Mouse (Mus musculus): Measurements from ENCODE around the gene Rack1.
"Not testable (repeated sequence)": the region's sequence is repeated elsewhere in the genome, so short reads cannot be mapped to it uniquely, and the experiment has no call there.

The Rack1 gene

DNA sequence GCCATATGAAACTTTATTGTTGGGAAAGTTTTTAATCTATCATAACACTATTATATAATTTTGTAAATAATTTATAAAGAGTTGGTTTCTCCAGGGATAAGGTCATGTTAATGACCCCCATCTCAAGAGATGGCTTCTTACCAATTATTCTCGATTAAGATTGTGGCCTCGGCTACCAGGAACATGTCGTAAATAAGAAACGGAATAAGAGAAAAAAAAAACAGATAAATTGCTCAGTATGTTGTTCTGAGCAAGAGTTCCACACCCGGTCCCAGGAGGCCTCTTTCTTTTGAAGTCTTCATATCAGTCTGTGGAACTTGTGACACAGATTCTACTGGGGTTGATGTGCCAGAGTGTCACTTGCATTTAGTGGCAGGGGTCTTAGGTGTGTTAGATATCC lies 41.1 kb downstream of the Rack1 start:
- DNase-seq (ENCODE audit: low spot score) = no peak

DNA sequence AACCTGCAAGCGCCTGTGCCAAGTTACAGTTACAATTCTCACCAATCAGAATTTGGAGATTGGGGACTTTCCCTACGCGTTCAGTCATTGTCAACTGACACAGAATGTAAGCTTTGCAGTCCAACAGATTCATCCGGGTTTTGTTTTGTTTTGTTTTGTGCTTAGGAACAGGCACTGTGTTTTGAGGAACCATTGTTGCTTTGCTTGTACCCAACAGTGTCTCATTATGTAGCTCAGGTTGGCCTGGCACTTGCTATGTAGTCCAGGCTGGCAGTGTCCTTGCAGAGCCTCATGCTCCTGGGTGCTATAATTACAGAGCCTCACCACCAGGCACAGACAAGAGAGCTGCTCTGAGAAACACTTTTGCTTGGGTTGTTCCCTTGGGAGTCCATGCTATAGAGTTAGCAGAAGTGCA lies 42.3 kb downstream of the Rack1 start:
- DNase-seq (ENCODE audit: low spot score) = no peak

DNA sequence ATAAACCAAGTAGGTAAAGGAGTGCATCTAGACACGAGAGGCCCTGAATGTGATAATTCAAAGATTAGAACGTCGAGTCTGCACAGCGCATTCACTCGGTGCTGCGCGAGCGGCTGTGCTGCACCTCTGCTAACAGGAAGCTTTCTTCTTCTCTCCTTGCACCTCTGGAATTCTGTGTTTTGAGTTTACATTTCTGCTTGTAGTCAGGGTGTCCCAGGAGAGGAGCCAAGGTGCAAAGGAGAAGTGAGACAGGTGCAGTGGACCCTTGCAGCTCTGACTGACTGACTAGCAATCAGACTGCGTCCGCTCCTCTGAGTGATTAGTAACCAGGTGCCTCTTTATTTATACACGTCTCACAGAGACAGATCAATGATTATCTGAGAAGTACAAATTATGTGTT lies 43.1 kb downstream of the Rack1 start:
- no peak for DNase-seq (ENCODE audit: low spot score)

DNA sequence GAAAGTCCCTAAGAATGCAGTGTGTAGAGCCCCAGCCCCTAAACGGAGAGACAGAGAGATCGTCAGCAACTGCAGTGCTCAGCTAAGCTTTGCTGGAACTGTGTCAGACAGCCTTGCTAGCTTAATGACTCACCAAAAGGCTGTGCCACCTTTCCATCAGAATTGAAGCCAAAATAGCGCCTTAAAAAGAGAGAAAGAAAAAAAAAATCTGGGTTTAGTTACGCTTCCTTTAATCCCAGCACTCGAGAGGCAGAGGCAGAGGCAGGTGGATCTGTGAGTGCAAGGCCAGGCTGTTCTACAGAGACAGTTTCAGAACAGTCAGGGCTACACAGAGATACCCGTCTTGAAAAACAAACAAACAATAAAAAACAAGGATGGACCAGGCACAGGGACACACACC lies 44.2 kb downstream of the Rack1 start:
- DNase-seq (ENCODE audit: low spot score) = no peak

DNA sequence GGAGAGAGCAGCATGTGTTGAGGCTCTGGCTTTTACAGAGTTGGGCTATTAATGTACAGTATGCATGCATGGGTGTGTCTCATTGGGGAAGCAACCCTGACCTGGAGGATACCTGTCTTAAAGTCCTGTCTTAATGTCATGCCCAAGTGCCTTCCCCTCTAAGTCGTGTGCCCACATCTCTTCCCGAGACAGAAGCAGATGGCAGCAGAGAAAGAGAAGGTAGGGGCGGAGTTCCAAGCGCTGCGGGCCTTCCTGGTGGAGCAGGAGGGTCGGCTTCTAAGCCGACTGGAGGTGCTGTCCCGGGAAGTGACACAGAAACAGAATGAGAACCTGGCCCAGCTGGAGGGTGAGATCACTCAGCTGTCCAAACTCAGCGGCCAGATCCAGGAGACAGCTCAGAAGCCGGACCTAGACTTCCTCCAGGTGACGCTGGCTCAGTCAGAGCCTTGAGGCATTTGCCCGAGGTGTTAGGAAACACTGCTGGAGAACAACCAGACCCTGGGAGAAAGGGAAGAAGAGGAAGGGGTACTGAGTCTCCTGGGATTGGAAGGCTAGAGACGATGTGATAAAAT lies 45.2 kb downstream of the Rack1 start:
- no peak for DNase-seq (ENCODE audit: low spot score)

DNA sequence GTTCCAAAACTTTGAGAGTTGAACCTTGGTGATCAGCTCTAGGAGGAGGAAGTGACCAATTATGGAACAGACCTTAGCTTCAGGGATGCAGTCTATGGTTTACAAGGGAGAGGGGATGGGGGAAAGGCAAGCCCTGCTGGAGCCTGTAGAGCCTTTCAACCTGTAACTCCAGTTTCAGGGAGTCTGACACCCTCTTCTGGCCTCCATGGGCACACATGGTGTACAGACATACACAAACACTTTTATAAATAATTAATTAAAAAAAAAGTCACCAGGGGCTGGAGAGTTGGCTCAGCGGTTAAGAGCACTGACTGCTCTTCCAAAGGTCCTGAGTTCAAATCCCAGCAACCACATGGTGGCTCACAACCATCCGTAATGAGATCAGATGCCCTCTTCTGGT lies 46.2 kb downstream of the Rack1 start:
- not testable (repeated sequence) for DNase-seq (ENCODE audit: low spot score)

DNA sequence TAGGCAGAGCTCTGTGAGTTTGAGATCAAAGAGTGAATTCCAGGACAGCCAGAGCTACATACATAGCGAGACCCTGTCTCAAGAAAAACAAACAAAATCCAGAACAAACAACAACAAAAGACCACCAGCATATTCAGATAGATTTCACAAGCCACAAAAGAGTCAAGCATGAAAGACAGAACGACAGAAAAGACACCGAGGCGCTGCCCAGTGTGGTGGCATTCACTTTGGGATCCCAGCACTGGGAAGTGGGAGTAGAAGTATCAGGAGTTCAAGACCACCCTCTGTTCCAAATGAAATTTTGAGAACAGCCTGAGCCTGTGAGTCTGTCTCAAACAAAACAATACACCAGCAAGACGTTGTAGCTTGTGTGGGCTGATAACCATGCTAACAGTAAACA lies 46.7 kb downstream of the Rack1 start:
- no peak for DNase-seq (ENCODE audit: low spot score)

DNA sequence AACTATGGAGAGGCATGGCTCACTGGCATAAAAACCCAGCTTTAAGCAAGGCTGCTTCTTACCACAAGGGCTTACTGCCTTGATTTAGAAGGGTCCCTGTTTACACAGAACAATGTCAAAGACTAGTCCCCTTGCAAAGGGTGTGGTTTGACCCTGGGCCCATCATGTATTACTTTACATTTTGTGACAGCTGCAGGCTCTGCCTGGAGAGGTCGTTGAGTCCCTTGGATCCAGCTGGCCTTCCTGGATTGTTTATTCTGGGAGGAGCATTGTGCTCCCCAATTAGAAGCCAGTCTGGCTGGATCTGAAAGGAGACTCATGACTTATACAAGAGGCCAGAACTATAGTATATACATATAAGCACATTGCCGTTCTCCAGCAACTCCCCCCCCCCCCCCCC lies 50.1 kb downstream of the Rack1 start:
- DNase-seq (ENCODE audit: low spot score) = no peak

DNA sequence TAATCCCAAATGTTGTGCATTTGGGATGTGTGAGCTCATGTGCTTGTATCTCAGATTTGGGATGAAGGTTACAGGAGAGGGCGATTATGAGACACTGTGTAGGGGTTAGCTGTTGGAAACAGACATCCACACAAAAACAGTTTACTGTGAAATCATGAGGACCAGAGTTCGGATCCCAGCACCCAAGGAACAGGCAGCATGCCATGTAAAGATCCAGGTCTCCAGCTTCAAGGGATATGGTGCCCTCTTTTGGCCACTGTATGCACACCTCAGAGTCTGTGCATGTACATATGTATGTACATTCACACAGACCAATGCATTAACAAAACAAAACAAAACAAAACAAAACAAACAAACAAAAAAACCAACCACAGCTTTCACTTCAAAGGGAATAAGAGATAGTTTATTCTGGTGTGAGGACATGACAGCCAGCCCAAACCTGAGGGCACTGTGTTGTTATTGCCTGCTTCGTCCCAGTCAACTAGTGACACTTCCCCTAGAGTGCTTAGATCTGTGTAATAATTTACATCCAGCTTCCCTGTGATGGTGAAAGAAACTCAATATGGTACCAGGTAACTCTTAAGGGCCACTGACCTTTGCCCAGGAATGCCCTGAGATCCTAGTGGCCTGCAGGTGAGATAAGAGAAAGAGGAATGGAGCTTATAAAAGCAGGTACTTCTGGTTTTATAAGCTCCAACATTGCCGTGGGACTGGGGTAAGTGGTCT lies 51.3 kb downstream of the Rack1 start:
- DNase-seq (ENCODE audit: low spot score) = no peak

DNA sequence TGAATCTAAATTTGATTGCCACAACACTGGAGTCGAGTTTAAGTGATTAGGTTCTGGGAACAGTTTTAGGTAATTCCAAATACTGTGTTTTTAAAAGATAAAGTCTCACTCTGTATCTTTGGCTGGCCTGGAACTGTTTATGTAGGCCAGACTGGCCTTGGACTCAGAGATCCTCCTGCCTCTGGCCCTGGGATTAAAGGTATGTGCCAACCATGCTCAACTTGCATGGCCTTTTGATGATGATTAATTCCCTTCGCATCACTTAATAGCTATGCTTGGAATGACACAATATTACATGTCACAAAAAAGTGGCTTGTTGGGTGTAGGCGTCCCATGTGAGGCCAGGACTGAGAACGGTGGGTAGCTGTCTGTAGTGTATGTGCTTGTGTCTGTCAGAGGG lies 52.1 kb downstream of the Rack1 start:
- no peak for DNase-seq (ENCODE audit: low spot score)

DNA sequence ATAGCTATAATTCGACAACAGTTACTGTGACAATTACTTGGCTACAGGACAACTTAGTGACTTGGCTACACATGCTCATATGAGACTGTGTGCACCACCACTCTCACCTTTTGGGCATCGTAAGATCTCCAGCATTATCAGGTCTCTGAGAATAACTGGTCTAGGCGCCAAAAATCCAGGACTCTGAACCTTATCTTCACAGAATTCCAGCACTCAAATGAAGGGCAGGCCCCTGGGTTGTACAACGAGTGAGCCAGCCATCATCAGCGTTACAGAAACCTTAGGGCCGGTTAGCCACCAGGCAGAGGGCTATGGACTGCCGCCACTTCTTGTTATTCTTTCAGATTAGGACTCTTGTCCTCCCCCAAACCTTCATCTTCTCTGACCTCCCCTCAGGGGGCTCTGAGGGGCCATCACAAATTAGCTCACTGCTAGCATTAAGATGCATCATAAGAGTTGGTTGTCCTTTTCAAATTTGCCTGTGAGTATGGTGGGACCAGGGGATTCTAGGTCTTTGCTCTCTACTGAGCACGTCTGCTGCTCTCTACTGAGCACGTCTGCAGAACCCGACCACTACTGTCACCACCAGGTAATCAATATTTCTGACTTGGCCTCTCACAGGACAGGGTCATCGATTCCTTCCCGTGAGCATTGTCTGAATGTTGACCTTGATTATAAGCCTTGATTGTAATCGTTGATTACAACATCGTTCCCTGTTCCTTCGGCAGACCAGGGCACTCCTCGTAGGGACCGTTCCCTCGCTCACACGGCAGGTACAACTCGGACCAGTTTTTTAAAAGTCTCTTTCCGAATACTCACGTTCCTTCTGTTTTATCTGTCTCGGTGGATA lies 52.7 kb downstream of the Rack1 start:
- DNase-seq (ENCODE audit: low spot score) = peak; percentile 44

DNA sequence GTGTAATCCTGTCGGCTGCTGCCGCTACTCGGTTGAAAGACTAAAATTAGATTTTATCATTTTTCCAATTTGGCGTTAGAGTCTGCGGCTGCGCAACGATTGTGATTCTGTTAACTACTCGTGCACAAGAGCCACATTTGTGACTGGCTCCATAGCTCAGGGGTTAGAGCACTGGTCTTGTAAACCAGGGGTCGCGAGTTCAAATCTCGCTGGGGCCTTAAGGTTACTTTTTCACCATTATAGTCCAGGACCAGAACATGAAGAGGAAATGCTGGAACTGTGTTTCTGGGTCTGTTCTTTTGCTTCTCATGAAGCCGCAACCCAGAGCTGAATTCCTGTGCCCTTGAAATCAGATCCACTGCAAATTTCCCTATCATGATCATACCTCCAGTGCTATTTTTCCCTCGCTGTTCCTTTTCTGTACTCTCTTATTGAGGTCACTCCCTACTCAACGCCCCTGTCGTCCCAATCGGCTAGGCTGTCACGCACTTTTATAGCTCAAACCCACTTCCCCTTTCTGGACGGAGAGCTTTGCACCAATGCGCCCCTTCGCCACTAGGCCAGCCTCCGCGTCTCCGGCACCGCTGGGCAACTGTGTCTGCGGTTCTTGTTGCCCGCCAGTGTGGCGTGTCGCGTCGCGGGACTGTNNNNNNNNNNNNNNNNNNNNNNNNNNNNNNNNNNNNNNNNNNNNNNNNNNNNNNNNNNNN lies 53.5 kb downstream of the Rack1 start:
- DNase-seq (ENCODE audit: low spot score) = peak; percentile 94

Measured in MN1 (cell line).